Mouse (Mus musculus): ENCODE results near the gene Gjb3. TPM values are rescaled to one million over a fixed set of nuclear protein-coding genes. Genes with fewer than 3 reads are reported as not detected.

Gjb3 gene
- total RNA-seq, 2 experiments from 2014 or later, result 0.27 to 0.42 TPM

DNA sequence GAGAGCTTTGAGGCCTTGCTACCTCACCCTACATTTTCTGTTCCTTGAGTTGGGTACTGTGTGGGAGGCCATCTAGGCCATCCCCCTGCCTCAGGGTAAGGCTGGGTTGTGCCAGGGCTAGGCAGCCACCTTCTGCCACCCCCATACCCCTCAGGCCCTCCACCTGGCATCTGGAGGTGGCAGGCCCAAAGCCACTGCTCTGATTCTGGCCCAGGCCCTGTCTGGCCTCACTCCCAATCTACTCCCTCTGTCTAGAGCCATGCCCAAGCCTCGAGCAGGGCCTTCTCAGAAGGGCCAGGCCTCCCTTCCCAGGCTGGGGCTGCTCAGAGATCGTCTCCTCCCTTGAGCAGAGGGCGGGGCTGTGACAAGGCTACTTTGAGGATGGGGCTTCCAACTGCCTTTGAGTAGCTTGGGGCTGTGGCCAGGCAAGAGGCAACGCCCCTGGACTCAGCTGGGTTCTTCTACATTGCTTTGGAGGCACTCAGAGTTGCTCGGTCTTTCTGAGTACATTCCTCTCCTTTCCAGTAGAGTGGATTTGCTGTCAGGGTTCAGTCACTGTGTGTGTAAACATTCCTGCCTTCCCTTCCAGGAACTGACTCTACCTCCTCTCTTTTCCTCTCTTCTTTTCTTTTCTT is 4.3 kb upstream of the Gjb3 start:
- DNase-seq, result no peak

DNA sequence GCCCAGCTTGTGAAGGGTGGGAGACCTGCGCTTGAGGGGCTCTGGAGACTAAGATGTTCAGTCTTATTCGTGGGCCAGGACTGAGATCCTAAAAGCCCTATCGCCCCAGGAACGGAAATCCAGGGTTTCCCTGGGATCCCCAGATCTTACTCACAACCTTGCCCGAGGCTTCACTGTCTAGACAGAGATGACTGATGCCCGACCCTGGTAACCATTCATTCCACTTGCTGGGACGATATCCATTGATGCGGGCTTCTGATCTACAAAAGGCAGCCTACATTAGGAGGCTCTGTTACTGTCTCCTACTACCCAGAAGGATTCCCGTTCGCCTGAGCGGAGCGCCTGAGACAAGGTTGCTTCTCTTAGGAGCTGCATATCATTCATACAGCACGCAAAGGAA is 527 bp upstream of the Gjb3 start:
- DNase-seq, result no peak

DNA sequence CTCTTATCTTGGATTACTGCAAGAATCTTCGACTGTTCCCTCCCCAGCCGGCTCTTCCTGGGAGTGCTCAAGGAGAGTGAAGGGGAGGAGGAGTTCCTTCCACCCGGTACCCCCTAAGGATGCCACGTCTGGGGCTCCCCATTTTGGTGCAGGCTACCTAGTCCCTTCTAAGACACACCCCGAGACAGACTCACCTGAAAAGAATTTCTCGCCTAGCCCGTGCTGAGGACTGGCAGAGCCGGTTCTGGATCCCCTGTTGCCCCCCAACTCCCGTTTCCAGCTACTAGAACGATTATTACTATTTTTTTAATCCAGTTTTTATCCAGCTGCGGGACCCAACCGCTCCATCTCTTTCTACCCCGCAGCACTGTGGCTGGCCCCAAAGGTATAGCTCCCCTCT is 893 bp downstream of the Gjb3 start:
- no peak for DNase-seq

DNA sequence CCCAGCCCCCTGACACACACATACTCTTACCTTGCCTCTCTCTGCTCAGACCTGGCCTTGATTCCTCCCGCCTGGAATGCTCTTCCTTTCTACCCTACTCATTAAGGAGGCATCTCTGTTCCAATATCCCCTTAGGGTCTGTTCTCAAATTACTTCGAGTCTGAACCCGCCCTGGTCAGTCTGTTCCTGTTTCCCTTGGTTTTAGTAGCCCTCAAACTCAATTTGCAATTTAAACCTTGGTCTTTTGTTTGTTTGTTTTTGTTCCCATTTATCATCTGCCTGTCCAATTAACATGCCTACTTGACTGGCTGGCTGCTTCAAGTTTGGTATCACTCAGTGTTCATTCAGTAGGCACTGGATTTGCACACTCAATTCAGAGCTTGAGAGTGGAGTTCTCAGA is 1.6 kb downstream of the Gjb3 start:
- no peak for DNase-seq

DNA sequence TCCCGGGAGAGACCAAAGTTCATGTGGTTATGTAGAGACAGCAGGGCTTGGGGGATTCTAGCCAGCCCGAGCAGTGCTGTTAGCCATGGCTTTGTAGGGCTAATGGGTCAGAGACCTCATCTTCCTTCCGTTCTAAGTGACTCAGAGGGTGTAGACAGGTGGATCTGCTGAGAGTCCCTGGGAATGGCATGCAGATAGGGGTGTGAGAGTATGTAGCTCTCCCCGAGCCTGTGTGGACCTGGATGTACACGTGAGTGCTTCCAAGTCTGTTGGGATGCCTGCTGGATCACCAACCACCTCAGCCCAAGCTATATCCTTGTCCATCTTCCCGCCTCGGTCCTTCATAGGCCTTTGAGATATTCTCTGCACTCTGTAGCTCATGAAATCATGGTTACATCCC is 2.3 kb downstream of the Gjb3 start:
- no peak for DNase-seq

DNA sequence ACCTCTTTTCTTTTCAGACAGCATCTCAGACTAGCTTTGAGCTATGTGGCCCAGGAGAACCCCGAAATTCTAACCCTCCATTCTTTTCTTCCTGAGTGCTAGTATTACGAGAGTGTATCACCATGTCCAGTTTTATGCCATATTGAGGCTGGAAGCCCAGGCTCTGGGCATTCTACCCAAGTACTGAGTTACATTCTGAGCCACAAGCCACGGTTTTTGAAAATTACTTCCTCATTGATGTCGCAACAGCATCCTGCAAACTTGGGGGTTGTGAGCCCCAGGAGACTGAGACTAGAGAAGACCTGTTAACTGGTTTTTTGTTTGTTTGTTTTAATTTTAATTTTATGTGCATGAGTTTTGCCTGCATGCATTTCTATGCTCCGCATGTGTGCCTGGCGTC is 2.9 kb downstream of the Gjb3 start:
- no peak for DNase-seq

DNA sequence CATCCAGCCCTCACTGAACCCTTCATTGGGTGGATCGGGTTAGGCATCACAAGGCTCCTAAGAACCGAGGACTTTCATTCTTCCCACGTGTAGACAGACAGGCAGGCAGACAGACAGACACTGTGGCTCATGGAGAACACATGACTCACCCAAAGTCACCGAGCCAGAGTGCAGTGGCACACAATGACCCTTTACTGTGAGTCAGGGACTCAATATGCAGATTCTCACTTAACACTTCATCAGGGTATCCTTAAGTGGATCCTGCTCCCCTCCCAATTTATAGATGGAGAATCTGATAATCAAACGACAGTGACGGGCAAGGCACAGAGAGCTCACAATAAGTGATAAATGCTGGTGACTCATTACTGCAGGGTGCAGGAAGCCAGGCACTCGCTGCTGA is 3.4 kb downstream of the Gjb3 start:
- no peak for DNase-seq

DNA sequence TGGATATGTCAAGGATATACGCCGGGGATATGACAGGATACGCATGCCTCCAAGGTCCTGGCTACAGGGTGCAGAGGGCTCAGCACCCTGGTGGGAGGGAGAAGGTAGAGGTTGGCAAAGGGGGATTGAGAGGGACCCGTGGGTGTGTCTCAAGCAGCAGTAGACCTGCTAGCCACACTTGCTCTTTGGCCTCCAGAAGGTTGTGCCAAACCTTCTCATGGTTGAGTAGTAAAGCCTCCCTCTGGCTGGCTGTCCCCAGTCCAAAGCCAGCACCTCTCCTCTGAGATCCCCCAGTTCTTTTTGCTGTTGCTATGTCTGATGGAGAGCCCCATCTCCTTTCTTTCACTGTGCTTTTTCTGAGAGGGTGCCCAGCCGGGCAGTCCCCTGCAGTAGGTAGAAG is 5.4 kb downstream of the Gjb3 start:
- no peak for DNase-seq

DNA sequence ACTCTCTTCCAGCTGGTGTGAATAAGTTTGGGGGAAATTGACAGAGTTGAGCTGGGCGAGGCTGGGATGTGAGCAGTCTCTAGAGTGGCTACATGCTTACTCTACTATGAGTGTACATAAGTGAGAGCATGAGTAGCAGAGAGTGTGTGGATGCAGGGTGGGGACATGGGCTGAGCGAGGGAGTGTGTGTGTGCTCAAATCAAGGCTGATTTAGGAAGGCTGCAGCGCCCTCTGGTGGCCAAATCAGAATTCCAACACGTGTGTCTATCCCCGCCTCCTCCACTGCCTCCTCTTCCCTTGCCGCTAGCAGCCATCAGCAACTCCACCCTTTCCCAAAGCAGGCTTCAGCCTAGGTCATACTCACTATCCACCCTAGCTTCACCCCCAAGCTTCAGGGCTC is 5.9 kb downstream of the Gjb3 start:
- peak; percentile 87 for DNase-seq

DNA sequence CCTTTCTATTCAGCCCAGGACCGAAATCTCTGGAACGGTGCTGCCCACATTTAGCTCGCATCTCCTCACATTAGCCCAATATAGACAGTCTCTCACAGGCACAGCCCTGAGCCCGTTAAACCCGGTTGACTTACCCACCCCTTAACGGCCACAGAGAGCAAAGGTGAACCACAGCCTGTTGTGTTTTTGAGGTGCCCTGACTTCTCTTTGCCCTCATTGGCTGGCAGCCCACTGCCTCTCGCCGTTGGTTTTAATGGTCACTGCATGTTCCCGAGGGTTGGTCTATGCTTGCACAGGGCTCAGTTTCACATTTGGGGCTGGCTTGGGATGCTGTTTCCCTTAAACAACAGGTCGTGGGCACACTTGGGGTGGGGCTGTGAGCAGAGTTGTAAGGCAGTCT is 6.3 kb downstream of the Gjb3 start:
- DNase-seq, result no peak

DNA sequence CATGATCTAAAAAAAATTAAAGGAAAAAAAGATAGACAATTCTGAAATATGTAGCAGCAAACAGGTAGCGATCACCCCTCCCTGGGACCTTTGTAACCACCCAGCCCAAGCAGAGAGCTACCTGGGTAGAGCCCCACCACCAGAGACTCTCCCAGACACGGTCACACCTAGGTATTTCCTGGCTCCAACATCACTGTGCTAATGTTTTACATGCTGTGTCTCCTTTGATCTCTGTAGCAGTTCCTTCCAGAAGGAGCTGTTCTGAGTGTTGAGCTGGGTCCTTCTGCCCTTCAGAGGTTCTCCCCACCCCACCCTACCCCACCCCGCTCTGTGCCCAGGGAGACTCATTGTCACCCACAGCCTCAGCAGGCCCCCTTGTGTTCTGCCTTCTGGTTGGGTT is 7.0 kb downstream of the Gjb3 start:
- no peak for DNase-seq

DNA sequence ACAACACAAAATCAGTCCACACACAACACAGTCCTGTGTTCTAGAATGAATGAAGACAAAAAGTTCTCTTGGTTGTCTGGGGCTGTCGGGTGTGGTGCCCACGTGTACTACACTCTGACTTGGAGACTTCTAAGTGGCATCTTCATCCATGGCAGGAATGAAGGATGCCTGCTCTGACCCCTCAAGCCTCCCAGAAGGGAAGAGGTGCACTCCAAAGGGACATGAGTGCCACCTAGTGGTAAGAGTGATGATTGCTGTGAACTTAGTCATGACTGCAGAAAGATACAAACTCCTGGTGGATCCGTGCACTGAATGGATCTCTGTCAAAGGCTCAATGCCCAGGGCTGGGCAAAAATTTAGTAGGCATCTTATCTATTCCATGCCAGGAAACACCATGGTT is 11.0 kb downstream of the Gjb3 start:
- peak; percentile 83 for DNase-seq

DNA sequence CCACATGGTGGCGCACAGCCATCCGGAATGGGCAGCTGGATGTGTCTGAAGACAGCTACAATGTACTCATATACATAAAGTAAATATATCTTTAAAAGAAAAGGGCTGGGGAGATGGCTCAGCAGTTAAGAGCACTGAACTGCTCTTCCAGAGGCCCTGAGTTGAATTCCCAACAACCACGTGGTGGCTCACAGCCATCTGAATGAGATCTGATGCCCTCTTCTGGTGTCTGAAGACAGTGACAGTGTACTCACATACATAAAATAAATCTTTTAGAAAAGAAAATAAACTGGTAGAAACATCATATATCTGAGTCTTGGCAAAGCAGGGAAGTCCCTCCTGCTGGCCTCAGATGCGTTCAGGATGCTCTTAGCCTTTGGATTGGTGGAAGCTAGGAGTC is 13.5 kb downstream of the Gjb3 start:
- DNase-seq, result no peak

DNA sequence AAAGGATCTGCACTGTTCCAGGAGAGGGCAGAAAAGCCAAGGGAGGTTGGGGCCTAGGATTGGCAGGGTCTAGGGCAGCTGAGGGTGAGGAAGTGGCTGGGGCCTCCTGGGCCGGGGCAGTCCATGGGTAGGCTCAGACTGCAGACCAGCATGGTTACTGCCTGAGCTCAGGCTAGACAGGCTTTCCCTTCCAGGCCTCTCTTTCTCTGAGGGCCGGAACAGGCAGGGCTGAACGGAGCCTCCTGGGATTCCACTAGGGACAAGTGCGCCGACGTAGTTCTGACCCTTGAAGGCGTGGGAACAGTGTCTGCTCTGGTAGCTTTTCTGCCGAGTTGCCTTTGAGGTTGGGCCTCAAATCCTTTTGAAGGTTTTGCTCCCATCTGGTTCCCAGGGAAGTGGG is 14.9 kb downstream of the Gjb3 start:
- DNase-seq, result no peak

DNA sequence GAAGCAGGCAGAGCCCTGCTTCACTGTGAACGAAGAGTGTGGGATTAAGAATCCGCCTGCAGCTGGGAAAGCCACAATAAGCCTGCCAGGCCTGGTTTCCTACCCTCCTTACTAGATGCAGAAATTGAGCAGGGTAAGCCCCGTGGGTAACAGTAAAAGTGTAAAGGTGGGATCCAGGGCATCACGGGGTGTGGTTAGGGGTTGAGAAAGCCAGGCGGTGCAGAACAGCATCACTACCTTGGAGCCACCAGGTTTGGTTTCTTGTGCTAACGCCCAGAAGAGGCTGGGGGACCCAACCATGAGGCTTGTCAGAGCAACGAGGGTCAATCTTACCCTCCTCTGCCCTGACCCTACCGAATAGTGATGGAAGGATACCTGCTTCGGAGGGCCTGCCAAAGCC is 16.1 kb downstream of the Gjb3 start:
- DNase-seq, result no peak

DNA sequence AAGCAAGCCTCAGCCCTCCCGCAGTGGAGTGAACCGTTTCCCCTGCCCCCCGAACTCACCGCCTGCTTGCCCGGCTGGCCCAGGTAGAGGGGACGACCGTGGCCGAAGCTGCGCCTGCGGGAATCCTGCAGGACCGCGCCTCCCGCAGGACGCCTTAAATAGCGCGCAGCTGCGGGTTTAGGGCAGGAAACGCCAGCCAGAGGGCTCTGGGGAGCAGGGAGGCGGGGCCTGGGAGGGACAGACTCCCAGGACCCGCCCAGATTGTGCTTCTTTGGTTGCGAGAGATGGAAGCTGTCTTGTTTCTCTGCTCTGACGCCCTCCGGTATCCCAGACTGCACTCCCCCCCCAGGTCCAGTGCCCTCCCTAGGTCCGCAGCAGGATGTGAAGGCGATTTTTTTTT is 16.8 kb downstream of the Gjb3 start, which contains the start of gene Gja4:
Gene Gja4 (minus strand): TSS at position 179 of the 400 bp plus-strand sequence.
- peak; percentile 87 for DNase-seq

DNA sequence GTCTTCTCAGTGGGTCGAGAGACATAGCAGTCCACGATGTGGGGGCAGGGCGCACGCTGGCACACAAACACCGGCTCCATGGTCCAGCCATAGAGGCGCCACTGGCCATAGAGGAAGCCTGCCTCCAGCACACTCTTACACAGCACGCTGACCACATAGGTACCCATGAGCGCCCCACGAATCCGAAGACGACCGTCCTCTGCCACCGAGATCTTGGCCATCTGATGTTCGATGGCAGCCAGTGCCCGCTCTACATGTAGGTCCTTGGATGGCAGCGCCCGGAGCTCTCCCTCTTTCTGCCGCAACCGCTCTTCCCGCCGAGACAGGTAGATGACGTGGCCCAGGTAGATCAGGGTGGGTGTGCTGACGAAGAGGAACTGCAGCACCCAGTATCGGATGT is 18.3 kb downstream of the Gjb3 start:
- DNase-seq, result no peak

DNA sequence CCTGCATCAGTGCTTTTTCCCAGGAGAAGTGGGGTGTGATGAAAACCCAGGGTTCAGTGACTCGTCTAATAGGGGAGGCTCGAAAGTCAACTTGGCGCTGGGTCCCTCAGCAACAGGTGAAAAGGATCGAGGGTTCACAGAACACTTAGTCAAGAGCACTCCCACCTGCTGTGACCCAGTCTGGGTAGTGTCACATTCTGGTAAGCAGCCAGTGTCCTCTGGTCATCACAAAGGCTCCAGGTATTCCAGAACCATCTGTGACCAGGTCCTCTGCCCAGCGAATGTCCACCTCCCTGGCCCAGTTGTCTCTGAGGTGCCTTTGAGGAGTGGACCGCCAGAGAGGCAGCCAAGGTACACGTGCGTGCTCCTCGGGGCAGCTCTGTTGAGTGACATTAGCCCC is 19.1 kb downstream of the Gjb3 start:
- DNase-seq, result no peak

DNA sequence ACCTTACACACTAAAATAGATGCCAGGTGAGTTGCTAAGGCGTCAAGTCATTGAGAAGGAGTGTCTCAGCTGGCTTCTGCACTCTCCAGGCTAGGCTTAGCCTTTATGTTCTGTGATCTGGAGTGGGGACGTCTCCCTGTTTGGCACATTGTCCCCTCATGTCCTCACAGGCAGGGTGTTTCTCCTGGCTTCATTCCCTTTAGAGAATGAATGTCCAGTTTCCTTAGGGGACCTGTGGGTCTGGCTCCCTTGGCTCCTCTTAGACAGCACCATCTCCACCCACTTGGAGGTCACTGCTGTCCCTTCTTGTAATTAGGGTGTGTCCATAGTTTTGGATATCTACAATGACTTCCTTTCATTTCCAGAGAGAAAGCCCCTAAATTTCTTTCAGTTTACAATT is 23.7 kb downstream of the Gjb3 start:
- DNase-seq, result no peak

DNA sequence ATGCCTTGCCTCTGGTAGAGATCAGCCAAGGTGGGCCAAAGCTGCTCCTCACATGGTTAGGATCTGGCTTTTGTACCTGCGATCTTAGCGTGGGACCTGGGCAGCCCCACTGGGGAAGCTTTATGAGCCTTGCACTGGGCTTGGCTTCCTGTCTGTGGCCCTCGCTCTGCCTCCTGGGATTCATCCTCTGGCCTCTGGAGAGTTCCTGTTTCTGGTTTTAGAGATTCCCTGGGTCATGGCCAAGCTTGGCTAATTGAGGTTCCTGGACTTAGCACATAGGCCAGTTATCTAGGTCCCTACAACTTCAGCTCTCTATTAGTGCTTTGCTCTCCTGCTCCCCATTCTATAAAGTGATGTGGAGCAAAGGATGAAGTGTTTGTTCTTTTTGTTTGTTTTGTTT is 26.8 kb downstream of the Gjb3 start:
- DNase-seq, result no peak

DNA sequence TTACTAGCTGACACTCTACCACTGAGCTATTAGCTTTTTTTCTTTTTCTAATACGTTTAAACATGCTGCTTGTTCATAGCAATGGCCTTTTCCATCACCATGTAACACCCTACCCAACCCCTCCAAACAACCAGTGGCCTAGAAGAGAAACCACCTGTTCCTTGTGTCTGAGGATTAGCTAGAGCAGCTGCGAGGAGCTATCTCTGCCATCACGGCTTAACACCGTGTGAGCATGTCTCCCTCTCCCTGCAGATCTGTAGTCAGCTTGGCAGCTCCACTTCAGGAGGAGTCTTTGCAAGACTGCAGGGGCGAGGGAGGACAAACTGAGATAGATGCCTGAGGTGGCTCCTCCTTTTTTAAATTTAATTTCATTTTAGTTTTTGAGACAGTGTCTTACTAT is 30.1 kb downstream of the Gjb3 start:
- DNase-seq, result no peak

DNA sequence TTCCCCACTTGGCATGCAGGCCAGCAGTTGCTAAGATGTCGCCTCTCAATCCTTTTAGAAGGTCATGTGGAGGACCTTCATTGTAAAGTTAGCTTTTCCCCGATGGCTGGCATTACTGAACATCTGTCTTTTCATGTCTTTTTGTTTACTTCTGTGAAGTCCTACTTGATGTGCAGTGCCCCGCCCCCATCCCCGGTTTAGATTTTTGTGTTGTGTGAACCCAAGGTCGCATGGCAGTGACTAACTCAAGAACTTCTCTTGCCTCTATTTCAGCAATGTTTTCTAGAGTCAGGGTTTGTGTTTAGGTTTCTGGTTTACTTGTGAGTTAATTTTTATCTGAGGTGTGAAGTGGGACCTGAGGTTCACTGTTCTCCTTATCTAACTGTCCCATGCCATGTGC is 38.0 kb downstream of the Gjb3 start:
- peak; percentile 29 for DNase-seq

DNA sequence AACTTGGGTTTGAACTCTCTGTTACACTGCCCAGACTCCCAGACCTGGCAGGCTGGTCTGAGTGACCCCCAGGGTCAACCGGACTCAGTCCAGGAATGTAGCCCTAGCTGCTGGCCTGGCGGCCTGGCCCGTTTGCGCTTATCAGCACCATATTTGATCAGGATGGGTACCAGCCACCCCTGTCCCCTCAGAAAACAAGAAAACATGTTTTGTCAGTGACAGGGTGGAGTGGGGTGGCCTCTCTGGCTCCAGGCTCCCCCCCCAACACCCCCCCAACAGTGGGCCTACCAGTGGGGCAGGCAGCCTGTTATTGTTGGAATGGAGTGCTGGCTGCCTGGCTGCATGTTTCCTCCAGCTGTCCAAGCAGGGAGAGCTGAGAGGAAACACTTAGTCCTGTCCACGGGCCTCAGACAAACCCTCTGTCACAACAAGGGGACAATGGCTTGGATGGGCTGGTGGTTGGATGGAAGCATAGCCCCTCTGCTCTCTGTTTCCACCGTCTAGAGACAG is 41.5 kb downstream of the Gjb3 start:
- DNase-seq, result no peak

DNA sequence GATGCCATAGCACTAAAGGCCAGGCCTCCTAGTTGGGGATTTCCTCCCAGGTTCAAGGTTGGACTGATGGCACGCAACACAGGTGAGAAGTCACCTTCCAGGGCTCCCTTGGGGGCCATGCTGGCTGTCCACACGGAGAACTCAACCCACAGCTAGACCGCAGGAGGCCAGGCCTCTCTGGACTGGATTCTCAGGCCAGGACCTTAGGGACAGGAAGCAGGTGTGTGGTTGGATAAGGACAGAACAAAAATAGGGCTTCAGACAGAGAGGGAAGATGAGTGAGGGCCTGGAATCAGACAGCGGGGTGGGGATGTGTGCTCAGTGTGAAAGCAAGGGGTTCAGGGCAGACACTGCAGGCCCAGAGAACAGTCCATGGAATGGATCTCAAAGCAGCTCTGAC is 43.7 kb downstream of the Gjb3 start:
- no peak for DNase-seq

DNA sequence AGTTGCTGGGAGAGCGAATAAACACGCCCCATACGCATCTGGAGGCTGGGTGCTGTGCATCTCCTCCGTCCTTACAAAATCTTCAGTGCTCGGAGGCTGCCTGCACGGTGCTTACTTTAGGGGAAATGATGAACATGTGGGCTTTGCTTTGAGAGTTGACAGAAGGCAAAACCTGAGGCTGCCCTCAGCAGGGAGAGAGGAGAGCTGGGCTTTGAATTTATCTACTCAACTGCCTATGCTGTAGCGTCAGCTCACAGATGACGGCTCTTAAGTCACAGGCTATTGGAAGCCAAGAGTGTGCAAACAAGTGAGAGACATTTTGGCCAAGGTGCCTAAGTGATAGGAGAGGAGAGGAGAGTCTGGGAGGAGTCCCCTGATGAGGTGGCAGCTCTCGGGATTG is 51.4 kb downstream of the Gjb3 start:
- DNase-seq, result no peak
